Comparison of ENCODE assay signal across 9 mouse cellular contexts in the genomic region with DNA sequence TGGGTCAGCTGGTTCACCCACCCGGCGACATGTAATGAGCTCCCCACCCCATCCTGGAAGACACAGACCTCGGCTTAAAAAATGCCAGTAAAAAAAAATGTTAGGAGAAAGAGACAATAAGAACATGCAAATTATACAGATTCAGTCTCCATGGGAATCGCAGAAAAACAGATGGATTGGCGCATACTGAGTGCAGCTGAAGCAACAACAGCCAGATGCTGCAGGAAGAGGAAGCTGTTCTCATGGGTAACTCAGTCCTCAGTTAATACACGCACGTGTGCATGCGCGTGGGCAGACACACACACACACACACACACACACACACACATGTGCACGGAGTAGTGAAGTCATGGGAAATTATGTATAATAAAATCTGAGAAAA. TPM values are rescaled to one million over a fixed set of nuclear protein-coding genes. Genes with fewer than 3 reads are reported as not detected.
A peak's percentile ranks its signal among the peaks of the same experiment; 100 is the strongest.
DNase-seq lines count a peak whose midpoint lies in the region; ATAC-seq and TF ChIP-seq lines count a peak whose summit lies in the region.
"Had no signal": no experiment of that assay in that cellular context is flagged by ENCODE, and none has a peak within 500 bp of the region (broad histone marks: within the 10 kb centered on the region; RNA-seq: fewer than 3 reads in every experiment).

No protein-coding gene starts in this region.

- ATAC-seq in neural tube, embryonic 12.5 days (ENCODE audit: low FRiP score, low read depth), result no peak
- peak; percentile 79 for ATAC-seq in hindbrain, postnatal 0 days
- ATAC-seq in neural tube, embryonic 13.5 days (ENCODE audit: low read depth), result peak; percentile 61

- no peak overlapping the region for H3K4me2 ChIP-seq in neural tube, embryonic 12.5 days (replicated peaks)
- H3K4me2 ChIP-seq in hindbrain, postnatal 0 days (ENCODE audit: low read depth, low read length), result peak overlapping the region; percentile 38
- H3K4me2 ChIP-seq in neural tube, embryonic 13.5 days, result no peak overlapping the region

- no peaks in the 10 kb centered on the region for H3K36me3 ChIP-seq in neural tube, embryonic 12.5 days
- no peaks in the 10 kb centered on the region for H3K36me3 ChIP-seq in hindbrain, postnatal 0 days (ENCODE audit: insufficient read depth, low read length)
- no peaks in the 10 kb centered on the region for H3K36me3 ChIP-seq in neural tube, embryonic 13.5 days

- H3K27me3 ChIP-seq in neural tube, embryonic 12.5 days (replicated peaks), result no peaks in the 10 kb centered on the region
- no peaks in the 10 kb centered on the region for H3K27me3 ChIP-seq in hindbrain, postnatal 0 days (ENCODE audit: insufficient read depth, low read length)
- no peaks in the 10 kb centered on the region for H3K27me3 ChIP-seq in neural tube, embryonic 13.5 days
- H3K27me3 ChIP-seq: megakaryocyte, embryonic 14.5 days had no signal

- WGBS in neural tube, embryonic 12.5 days, result 66% methylated on average over 10 of the region's 10 CpGs
- 32% methylated on average over 10 of the region's 10 CpGs for WGBS in hindbrain, postnatal 0 days
- 56% methylated on average over 10 of the region's 10 CpGs for WGBS in neural tube, embryonic 13.5 days

- no peak for TF ChIP-seq CTCF in hindbrain, postnatal 0 days (IDR thresholded peaks at IDR 0.05; ENCODE audit: low read depth)

- 0 out of 2 replicates have a peak overlapping the region, but pooled peaks have one; percentile 21 for H3K9ac ChIP-seq in neural tube, embryonic 12.5 days
- peak overlapping the region; percentile 28; the same call in 1 of the 2 replicates for H3K9ac ChIP-seq in hindbrain, postnatal 0 days (replicated peaks; ENCODE audit: low read length)
- no peak overlapping the region for H3K9ac ChIP-seq in neural tube, embryonic 13.5 days

- H3K27ac ChIP-seq in neural tube, embryonic 12.5 days, result no peak overlapping the region
- peak overlapping the region; percentile 78 for H3K27ac ChIP-seq in hindbrain, postnatal 0 days
- H3K27ac ChIP-seq in neural tube, embryonic 13.5 days (replicated peaks), result peak overlapping the region; percentile 67

- peaks cover 16% of the 10 kb centered on the region; the same call in 1 of the 2 replicates for H3K4me1 ChIP-seq in neural tube, embryonic 12.5 days
- H3K4me1 ChIP-seq in hindbrain, postnatal 0 days (ENCODE audit: insufficient read depth, low read length), result peaks cover 20% of the 10 kb centered on the region; the same call in 1 of the 2 replicates
- H3K4me1 ChIP-seq in neural tube, embryonic 13.5 days (replicated peaks), result peaks cover 24% of the 10 kb centered on the region

- H3K4me3 ChIP-seq in neural tube, embryonic 12.5 days, result no peak overlapping the region
- H3K4me3 ChIP-seq in hindbrain, postnatal 0 days (ENCODE audit: low read length), result no peak overlapping the region
- H3K4me3 ChIP-seq in neural tube, embryonic 13.5 days, result no peak overlapping the region
- H3K4me3 ChIP-seq: megakaryocyte, embryonic 14.5 days had no signal

- DNase-seq in embryo, embryonic 11 days, result peak; percentile 40
- no peak for DNase-seq in embryo, embryonic 10 days (ENCODE audit: low spot score)
- DNase-seq in neural tube, embryonic 10.5 days (ENCODE audit: extremely low spot score, low spot score), result no peak
- DNase-seq in hindbrain, postnatal 0 days (ENCODE audit: low spot score), result peak; percentile 46
- DNase-seq in MN1 (ENCODE audit: low spot score), result no peak
- DNase-seq in Muller cell, postnatal 12 days (ENCODE audit: inconsistent ontology term), result no peak

- H3K9me3 ChIP-seq in neural tube, embryonic 12.5 days, result no peaks in the 10 kb centered on the region
- H3K9me3 ChIP-seq in hindbrain, postnatal 0 days (ENCODE audit: low read length), result no peaks in the 10 kb centered on the region
- no peaks in the 10 kb centered on the region for H3K9me3 ChIP-seq in neural tube, embryonic 13.5 days
- H3K9me3 ChIP-seq: megakaryocyte, embryonic 14.5 days had no signal

RNA-seq across cellular contexts. Expression of gene Lamc1, which starts 23.7 kb away (rescaled TPM):
- polyA plus RNA-seq in neural tube, embryonic 12.5 days (2016; fragmentation: Nextera tagmentation; extraction: Ambion mirVana), result 31.7 and 36.8 TPM in 2 replicates
- total RNA-seq in hindbrain, postnatal 0 days (2014; rRNA removed), result 46.1 and 52.9 TPM in 2 replicates
- polyA plus RNA-seq in hindbrain, postnatal 0 days (2015; fragmentation: Nextera tagmentation; extraction: Ambion mirVana), result 13.5 and 13.9 TPM in 2 replicates
- 25.8 and 27.7 TPM in 2 replicates for polyA plus RNA-seq in neural tube, embryonic 13.5 days (2015; fragmentation: Nextera tagmentation; extraction: Ambion mirVana)

Comparison
In these comparisons a context has a peak if more than half of its experiments do, and no peak if none do; other contexts are left out.
1. DNase-seq: peak in embryo, embryonic 11 days (single experiment) and hindbrain, postnatal 0 days (single experiment); none in embryo, embryonic 10 days (single experiment), neural tube, embryonic 10.5 days (single experiment), MN1 (single experiment) and Muller cell, postnatal 12 days (single experiment).